Mouse (Mus musculus) kidney, postnatal 0 days (tissue): ENCODE measurements around the gene Tomm20l. TPM values are rescaled to one million over a fixed set of nuclear protein-coding genes. Genes with fewer than 3 reads are reported as not detected.
A peak's percentile ranks its signal among the peaks of the same experiment; 100 is the strongest.
"Not testable (repeated sequence)": the region's sequence is repeated elsewhere in the genome, so short reads cannot be mapped to it uniquely, and the experiment has no call there.

Source experiments
- ATAC-seq: fragments of 200-750 bp; cut with Nextera tagmentation; replicated peaks from 2 replicates; pipeline ENCODE4 v1.8.0; 2017; ENCODE audit warnings: low read depth, moderate number of reproducible peaks, moderate TSS enrichment, moderate library complexity; ENCODE audit not compliant: low FRiP score
- DNase-seq: peaks from one replicate; pipeline ENCODE4 v3.0.0-alpha.2; 2016; ENCODE audit warnings: low spot score
- H3K27ac ChIP-seq: fragments of 300-500 bp; sonication (generic); 2 replicates; pipeline ENCODE4 v1.5.1; 2014; ENCODE audit warnings: mild to moderate bottlenecking
- H3K27me3 ChIP-seq: fragments of 300-500 bp; sonication (generic); 2 replicates; pipeline ENCODE4 v1.6.1; 2014; ENCODE audit warnings: low read length, mixed read lengths; ENCODE audit not compliant: insufficient read depth
- H3K36me3 ChIP-seq: fragments of 300-500 bp; sonication (generic); 2 replicates; pipeline ENCODE4 v1.6.1; 2014; ENCODE audit warnings: low read length, mixed read lengths; ENCODE audit not compliant: insufficient read depth
- H3K4me1 ChIP-seq: fragments of 300-500 bp; sonication (generic); replicated peaks from 2 replicates; pipeline ENCODE4 v1.6.1; 2014; ENCODE audit warnings: antibody characterized with exemption, low read length, mixed read lengths; ENCODE audit not compliant: insufficient read depth
- H3K4me2 ChIP-seq: fragments of 300-500 bp; sonication (generic); 2 replicates; pipeline ENCODE4 v1.6.1; 2014; ENCODE audit warnings: mild to moderate bottlenecking, low read length, moderate library complexity, mixed read lengths
- H3K4me3 ChIP-seq: fragments of 300-500 bp; sonication (generic); replicated peaks from 2 replicates; pipeline ENCODE4 v1.5.1; 2014; ENCODE audit warnings: low read depth, low read length
- H3K9ac ChIP-seq: fragments of 300-500 bp; sonication (generic); 2 replicates; pipeline ENCODE4 v1.6.1; 2014; ENCODE audit warnings: low read depth, low read length
- H3K9me3 ChIP-seq: fragments of 300-500 bp; sonication (generic); replicated peaks from 2 replicates; pipeline ENCODE4 v1.6.1; 2016; ENCODE audit warnings: low read length, inconsistent platforms, mixed read lengths
- CTCF ChIP-seq: IDR thresholded peaks from 2 replicates; pipeline ENCODE4 v1.5.1; 2016; ENCODE audit warnings: antibody characterized with exemption, low read depth, mild to moderate bottlenecking, moderate library complexity
- WGBS: fragments of 180-500 bp; shearing (Covaris S2); extraction: QIAGEN DNeasy Blood & Tissue Kit; methylation state at CpG from one replicate; pipeline ENCODE4 v1.1.7; 2014; 5-methylcytosine and 5-hydroxymethylcytosine counted together
- polyA plus RNA-seq: library from polyadenylated mRNA; unstranded; fragments of >200 nt; fragmentation: Nextera tagmentation; extraction: Ambion mirVana; gene quantifications from 2 replicates; pipeline ENCODE4 v1.2.1, GENCODE M21; 2015

Gene Tomm20l
- 0.27 TPM in 1 of 2 replicates, not detected in the other for polyA plus RNA-seq

GRCm38 (mm10) chr12:71111331-71111730 lies at the start of gene Tomm20l:
Gene Tomm20l, plus strand, starts transcription at chr12:71111428.
- WGBS = 9% methylated on average over 33 of the region's 33 CpGs
- H3K9ac ChIP-seq = no peak within 1 kb of the TSS; the same call in 1 of the 2 replicates

GRCm38 (mm10) chr12:71069846-71070245 lies 41.4 kb upstream of the Tomm20l start:
- 89% methylated on average over 17 of the region's 17 CpGs for WGBS
- no peaks in the 10 kb centered on the region for H3K27me3 ChIP-seq
- H3K36me3 ChIP-seq = peaks cover 54% of the 10 kb centered on the region
- H3K4me1 ChIP-seq = no peaks in the 10 kb centered on the region
- ATAC-seq = no peak
- DNase-seq = no peak
- no peaks in the 10 kb centered on the region for H3K9me3 ChIP-seq
- H3K9ac ChIP-seq = no peak overlapping the region
- no peak overlapping the region for H3K4me3 ChIP-seq
- H3K27ac ChIP-seq = no peak overlapping the region
- H3K4me2 ChIP-seq = no peak overlapping the region
- TF ChIP-seq CTCF = no peak

More at GRCm38 (mm10) chr12:71111331-71111730, at the start of gene Tomm20l:
- ATAC-seq = peak; percentile 54; the same call in 1 of the 2 replicates
- peak; percentile 40 for DNase-seq
- Histone ChIP-seq H3K27me3 (no peaks in the 10 kb centered on the region), H3K4me3 (peak within 1 kb of the TSS; percentile 21), H3K4me2 (peak within 1 kb of the TSS; percentile 57), H3K27ac (no peak within 1 kb of the TSS), H3K36me3 (no peaks in the 10 kb centered on the region), H3K9me3 (no peaks in the 10 kb centered on the region), H3K4me1 (peaks cover 5% of the 10 kb centered on the region; the same call in 1 of the 2 replicates)
- TF ChIP-seq CTCF = peak; percentile 54

- H3K27ac ChIP-seq = no peak overlapping the region
- ATAC-seq (no peak), DNase-seq (no peak)
- H3K9ac ChIP-seq = no peak overlapping the region
- H3K27me3 ChIP-seq = no peaks in the 10 kb centered on the region
- H3K9me3 ChIP-seq = no peaks in the 10 kb centered on the region
- H3K4me3 ChIP-seq = no peak overlapping the region
- WGBS = 89% methylated on average over 4 of the region's 4 CpGs
- H3K36me3 ChIP-seq = peaks cover 67% of the 10 kb centered on the region
- H3K4me1 ChIP-seq = no peaks in the 10 kb centered on the region
- no peak for TF ChIP-seq CTCF
- no peak overlapping the region for H3K4me2 ChIP-seq
These were observed 39.2 kb upstream of the Tomm20l start for GRCm38 (mm10) chr12:71072048-71072447.

- H3K27me3 ChIP-seq = no peaks in the 10 kb centered on the region
- no peak overlapping the region for H3K27ac ChIP-seq
- H3K4me1 ChIP-seq = no peaks in the 10 kb centered on the region
- no peak overlapping the region for H3K4me3 ChIP-seq
- DNase-seq (peak; percentile 68), ATAC-seq (peak; percentile 68; the same call in 1 of the 2 replicates)
- 64% methylated on average over 12 of the region's 12 CpGs for WGBS
- H3K9ac ChIP-seq = no peak overlapping the region
- H3K9me3 ChIP-seq = no peaks in the 10 kb centered on the region
- H3K4me2 ChIP-seq = no peak overlapping the region
- TF ChIP-seq CTCF = peak; percentile 64
- H3K36me3 ChIP-seq = peaks cover 56% of the 10 kb centered on the region
These were observed 38.0 kb upstream of the Tomm20l start for GRCm38 (mm10) chr12:71073113-71073730.

- WGBS = 88% methylated on average over 8 of the region's 8 CpGs
- no peak overlapping the region for H3K4me2 ChIP-seq
- no peak overlapping the region for H3K4me3 ChIP-seq
- H3K9me3 ChIP-seq = no peaks in the 10 kb centered on the region
- DNase-seq (no peak), ATAC-seq (no peak)
- no peak for TF ChIP-seq CTCF
- no peak overlapping the region for H3K27ac ChIP-seq
- H3K9ac ChIP-seq = no peak overlapping the region
- H3K36me3 ChIP-seq = peaks cover 14% of the 10 kb centered on the region; the same call in 1 of the 2 replicates
- no peaks in the 10 kb centered on the region for H3K4me1 ChIP-seq
- no peaks in the 10 kb centered on the region for H3K27me3 ChIP-seq
These were observed 24.9 kb upstream of the Tomm20l start for GRCm38 (mm10) chr12:71086331-71086730.

- H3K9me3 ChIP-seq, H3K36me3 ChIP-seq, ATAC-seq, H3K4me3 ChIP-seq, DNase-seq, H3K4me2 ChIP-seq, H3K9ac ChIP-seq, H3K27me3 ChIP-seq, H3K27ac ChIP-seq, H3K4me1 ChIP-seq: not testable (repeated sequence)
- 73% methylated on average over 4 of the region's 4 CpGs for WGBS
These were observed 7.0 kb upstream of the Tomm20l start for GRCm38 (mm10) chr12:71104275-71104674.
